24 mouse cellular contexts compared by ENCODE assay signal in the genomic region with DNA sequence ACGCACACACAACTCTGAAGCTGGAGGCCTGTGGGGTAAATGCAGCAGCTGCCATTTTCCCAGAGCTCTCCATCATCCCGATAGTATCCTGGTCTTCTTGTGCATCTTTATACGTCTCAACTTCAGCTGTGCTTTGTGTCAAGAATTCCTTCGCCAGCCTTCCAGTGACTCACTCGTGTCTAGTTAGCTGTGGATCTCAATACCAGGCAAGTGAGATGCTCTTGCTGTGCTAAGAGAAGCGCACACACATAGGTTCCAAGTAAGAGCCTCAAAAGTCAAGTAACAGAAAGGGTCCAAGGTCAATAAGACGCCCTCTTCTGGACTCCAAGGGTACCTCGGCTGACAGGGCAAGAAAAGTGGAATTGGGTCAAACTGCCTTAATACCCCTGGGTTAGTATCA. TPM values are rescaled to one million over a fixed set of nuclear protein-coding genes. Genes with fewer than 3 reads are reported as not detected.
DNase-seq lines count a peak whose midpoint lies in the region; ATAC-seq lines count a peak whose summit lies in the region.
"Had no signal": no experiment of that assay in that cellular context is flagged by ENCODE, and none has a peak within 500 bp of the region (broad histone marks: within the 10 kb centered on the region; RNA-seq: fewer than 3 reads in every experiment).

No protein-coding gene starts in this region.

- H3K27me3 ChIP-seq in limb, embryonic 10.5 days (ENCODE audit: low read depth, poor library complexity, severe bottlenecking) = no peaks in the 10 kb centered on the region
- no peaks in the 10 kb centered on the region for H3K27me3 ChIP-seq in hindbrain, embryonic 14.5 days (ENCODE audit: control insufficient read depth, insufficient read depth, low read length)
- H3K27me3 ChIP-seq: embryonic facial prominence, embryonic 15.5 days; forebrain, embryonic 15.5 days; hindbrain, embryonic 15.5 days had no signal

- WGBS in limb, embryonic 10.5 days = 87% methylated on average over 8 of the region's 8 CpGs
- 78% methylated on average over 8 of the region's 8 CpGs for WGBS in hindbrain, embryonic 14.5 days

- H3K9me3 ChIP-seq in limb, embryonic 10.5 days (replicated peaks) = no peaks in the 10 kb centered on the region
- no peaks in the 10 kb centered on the region for H3K9me3 ChIP-seq in hindbrain, embryonic 14.5 days (ENCODE audit: control insufficient read depth, low read length)
- H3K9me3 ChIP-seq: embryonic facial prominence, embryonic 15.5 days; forebrain, embryonic 10.5 days; forebrain, embryonic 15.5 days; hindbrain, embryonic 10.5 days; hindbrain, embryonic 15.5 days had no signal

- no peak overlapping the region for H3K27ac ChIP-seq in limb, embryonic 10.5 days
- no peak overlapping the region for H3K27ac ChIP-seq in hindbrain, embryonic 14.5 days
- H3K27ac ChIP-seq: embryonic facial prominence, embryonic 15.5 days; forebrain, embryonic 10.5 days; forebrain, embryonic 15.5 days; hindbrain, embryonic 10.5 days; hindbrain, embryonic 15.5 days had no signal

- H3K9ac ChIP-seq in hindbrain, embryonic 14.5 days = no peak overlapping the region
- H3K9ac ChIP-seq: embryonic facial prominence, embryonic 15.5 days; forebrain, embryonic 15.5 days; hindbrain, embryonic 15.5 days had no signal

- no peaks in the 10 kb centered on the region for H3K36me3 ChIP-seq in limb, embryonic 10.5 days
- H3K36me3 ChIP-seq in hindbrain, embryonic 14.5 days (replicated peaks; ENCODE audit: control insufficient read depth, insufficient read depth) = no peaks in the 10 kb centered on the region
- H3K36me3 ChIP-seq: embryonic facial prominence, embryonic 15.5 days; forebrain, embryonic 10.5 days; forebrain, embryonic 15.5 days; hindbrain, embryonic 10.5 days; hindbrain, embryonic 15.5 days had no signal

- no peak overlapping the region for H3K4me2 ChIP-seq in hindbrain, embryonic 14.5 days (replicated peaks)
- H3K4me2 ChIP-seq: embryonic facial prominence, embryonic 15.5 days; forebrain, embryonic 15.5 days; heart, embryonic 11.5 days; hindbrain, embryonic 15.5 days had no signal

- no peak for DNase-seq in frontal cortex, postnatal 14 days (ENCODE audit: low spot score in 2 of 2)
- DNase-seq in kidney, adult 18-20 months = peak; percentile 5
- no peak for DNase-seq in kidney, adult 8-10 months
- peak; percentile 25 for DNase-seq in testis, postnatal 10 days (ENCODE audit: low spot score)
- no peak for DNase-seq in testis, postnatal 14 days (ENCODE audit: low spot score)
- peak; percentile 19 for DNase-seq in limb, embryonic 10.5 days (ENCODE audit: low spot score)
- no peak for DNase-seq in hindbrain, embryonic 14.5 days (ENCODE audit: low spot score)
- DNase-seq: adrenal gland, adult 8-10 months; adrenal gland, postnatal 36 days; B cell, adult 2 months; cerebellum, adult 11 months; cerebellum, adult 8-10 months; cerebellum, postnatal 14 days; embryo, embryonic 11 days; gastrocnemius, adult 2 months; gastrocnemius, postnatal 25 days had no signal

- peaks cover 16% of the 10 kb centered on the region for H3K4me1 ChIP-seq in limb, embryonic 10.5 days
- H3K4me1 ChIP-seq in hindbrain, embryonic 14.5 days (replicated peaks; ENCODE audit: control insufficient read depth, insufficient read depth, low read length) = no peaks in the 10 kb centered on the region
- H3K4me1 ChIP-seq: forebrain, embryonic 10.5 days; forebrain, embryonic 15.5 days; hindbrain, embryonic 15.5 days had no signal

- peak; percentile 79; the same call in 1 of the 2 replicates for ATAC-seq in frontal cortex, adult (ENCODE audit: low TSS enrichment)
- no peak for ATAC-seq in hindbrain, embryonic 14.5 days (ENCODE audit: low FRiP score)
- ATAC-seq: forebrain, embryonic 15.5 days had no signal

- no peak overlapping the region for H3K4me3 ChIP-seq in limb, embryonic 10.5 days
- no peak overlapping the region for H3K4me3 ChIP-seq in hindbrain, embryonic 14.5 days (replicated peaks; ENCODE audit: low read length)
- H3K4me3 ChIP-seq: embryonic facial prominence, embryonic 15.5 days; erythroblast, embryonic 14.5 days; forebrain, embryonic 10.5 days; forebrain, embryonic 15.5 days; gastrocnemius, adult 2 months; hindbrain, embryonic 10.5 days; hindbrain, embryonic 15.5 days had no signal

RNA-seq across cellular contexts. Expression of a gene that starts 37.0 kb away (rescaled TPM):
- polyA plus RNA-seq in limb, embryonic 10.5 days (2016; fragmentation: Nextera tagmentation; extraction: Ambion mirVana) = 3.0 and 4.5 TPM in 2 replicates
- 5.6 and 6.8 TPM in 2 replicates for polyA plus RNA-seq in hindbrain, embryonic 14.5 days (2014; fragmentation: Nextera tagmentation; extraction: Ambion mirVana)
- polyA plus RNA-seq: erythroblast, embryonic 14.5 days had no signal

Comparison
In these comparisons a context has a peak if more than half of its experiments do, and no peak if none do; other contexts are left out.
1. DNase-seq: peak in kidney, adult 18-20 months (single experiment), testis, postnatal 10 days (single experiment) and limb, embryonic 10.5 days (single experiment); none in frontal cortex, postnatal 14 days (0 of 2), kidney, adult 8-10 months (0 of 2), testis, postnatal 14 days (single experiment) and hindbrain, embryonic 14.5 days (single experiment).